1 mouse cellular context compared by ENCODE assay signal in the genomic region with DNA sequence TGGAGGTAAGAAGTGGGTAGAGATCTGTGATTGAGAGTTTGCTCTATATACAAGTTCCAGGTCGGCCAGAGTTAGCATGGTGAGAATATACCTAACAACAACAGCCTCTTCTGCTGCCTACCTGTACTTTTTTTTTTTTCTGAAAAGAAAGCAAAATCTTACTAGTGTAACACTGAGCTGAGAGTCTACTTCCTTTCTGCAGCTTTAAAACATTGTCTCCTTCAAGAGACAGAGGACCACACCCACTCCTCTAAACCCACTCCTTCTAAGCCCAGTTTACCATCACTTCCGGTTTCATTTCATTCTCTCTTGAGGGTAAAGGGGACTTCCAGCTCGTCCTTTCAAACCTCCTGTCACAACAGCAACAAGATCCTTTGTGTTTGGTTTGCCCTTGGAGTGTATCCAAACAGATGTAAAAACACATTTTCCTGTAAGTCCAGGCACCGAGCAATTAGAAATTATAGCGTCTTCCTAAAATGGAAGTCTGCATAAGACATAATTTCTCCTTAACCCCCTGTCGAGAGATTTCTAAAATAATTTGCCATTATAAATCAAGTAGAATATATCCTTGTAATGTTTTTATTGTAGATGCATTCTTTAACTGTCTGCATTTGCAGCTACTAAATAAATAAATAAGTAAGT.
TF ChIP-seq lines count a peak whose summit lies in the region.

No protein-coding gene starts in this region.

TF ChIP-seq in CH12.LX, 34 proteins besides CTCF, POLR2A, EP300 and RAD21 (continued from another document):
- TF ChIP-seq UBTF (IDR thresholded peaks at IDR 0.05; ENCODE audit: low read depth, low read length) (no peak), KAT2A (IDR thresholded peaks at IDR 0.05; ENCODE audit: insufficient replicate concordance, low read length) (0 out of 2 replicates have a peak, but pooled peaks have one; percentile 39), MEF2A (IDR thresholded peaks at IDR 0.05; ENCODE audit: borderline replicate concordance, low read depth, low read length) (0 out of 2 replicates have a peak, but pooled peaks have one; percentile 34), SMC3 (IDR thresholded peaks at IDR 0.05; ENCODE audit: low read depth, low read length) (no peak), MAZ (IDR thresholded peaks at IDR 0.05; ENCODE audit: low read depth, low read length) (peak; percentile 69; the same call in 1 of the 2 replicates), SIN3A (IDR thresholded peaks at IDR 0.05; ENCODE audit: low read length) (peak; percentile 87), CHD1 (IDR thresholded peaks at IDR 0.05; ENCODE audit: low read depth, low read length) (no peak), USF2 (conservative IDR thresholded peaks at IDR 0.05; ENCODE audit: low read depth, low read length) (no peak; the same call in 1 of the 2 replicates), IRF4 (IDR thresholded peaks at IDR 0.05; ENCODE audit: low read depth, low read length) (peak; percentile 90), NRF1 (IDR thresholded peaks at IDR 0.05; ENCODE audit: low read depth, low read length) (no peak)
